Mouse (Mus musculus) liver, embryonic 15.5 days (tissue): ENCODE results near the gene Ulk3. TPM values are rescaled to one million over a fixed set of nuclear protein-coding genes. Genes with fewer than 3 reads are reported as not detected.

ENCODE experiments used
- ATAC-seq: fragments of 200-750 bp; cut with Nextera tagmentation; 2 replicates; pipeline ENCODE4 v1.8.0; 2017; ENCODE audit warnings: moderate number of reproducible peaks, mild to moderate bottlenecking, moderate library complexity; ENCODE audit not compliant: insufficient read depth
- H3K27ac ChIP-seq: fragments of 300-500 bp; sonication (generic); replicated peaks from 2 replicates; pipeline ENCODE4 v1.5.1; 2015; ENCODE audit warnings: mild to moderate bottlenecking, inconsistent platforms
- H3K27me3 ChIP-seq: fragments of 300-500 bp; sonication (generic); 2 replicates; pipeline ENCODE4 v1.6.1; 2015; ENCODE audit warnings: mild to moderate bottlenecking, inconsistent platforms
- H3K36me3 ChIP-seq: fragments of 300-500 bp; sonication (generic); replicated peaks from 2 replicates; pipeline ENCODE4 v1.6.1; 2015; ENCODE audit warnings: moderate library complexity, mild to moderate bottlenecking, inconsistent platforms
- H3K4me1 ChIP-seq: fragments of 300-500 bp; sonication (generic); replicated peaks from 2 replicates; pipeline ENCODE4 v1.6.1; 2015; ENCODE audit warnings: inconsistent platforms
- H3K4me2 ChIP-seq: fragments of 300-500 bp; sonication (generic); 2 replicates; pipeline ENCODE4 v1.6.1; 2015; ENCODE audit warnings: moderate library complexity, mild to moderate bottlenecking, inconsistent platforms
- H3K4me3 ChIP-seq: fragments of 300-500 bp; sonication (generic); replicated peaks from 2 replicates; pipeline ENCODE4 v1.5.1; 2015; ENCODE audit warnings: mild to moderate bottlenecking, inconsistent platforms
- H3K9ac ChIP-seq: fragments of 300-500 bp; sonication (generic); 2 replicates; pipeline ENCODE4 v1.6.1; 2015; ENCODE audit warnings: moderate library complexity, mild to moderate bottlenecking, inconsistent platforms
- H3K9me3 ChIP-seq: fragments of 300-500 bp; sonication (generic); replicated peaks from 2 replicates; pipeline ENCODE4 v1.6.1; 2016; ENCODE audit warnings: inconsistent platforms
- WGBS: fragments of 180-500 bp; shearing (Covaris S2); methylation state at CpG from one replicate; pipeline ENCODE4 v1.1.7; 2015; ENCODE audit warnings: mixed read lengths; ENCODE audit not compliant: insufficient replicate concordance; 5-methylcytosine and 5-hydroxymethylcytosine counted together
- polyA plus RNA-seq: library from polyadenylated mRNA; unstranded; fragments of >200 nt; fragmentation: Nextera tagmentation; extraction: Ambion mirVana; gene quantifications from 2 replicates; pipeline ENCODE4 v1.2.1, GENCODE M21; 2015

Gene Ulk3
- polyA plus RNA-seq, 1 experiment from 2014 or later: 3.5 TPM

- peak overlapping the region; percentile 93 for H3K4me3 ChIP-seq
- WGBS: under 1% methylated on average over 85 of the region's 85 CpGs
- peak overlapping the region; percentile 96 for H3K4me2 ChIP-seq
- peak; percentile 80 for ATAC-seq
- H3K27ac ChIP-seq: peak overlapping the region; percentile 96
- H3K9me3 ChIP-seq: no peaks in the 10 kb centered on the region
- peak overlapping the region; percentile 96 for H3K9ac ChIP-seq
- no peaks in the 10 kb centered on the region for H3K27me3 ChIP-seq
- H3K36me3 ChIP-seq: peaks cover 10% of the 10 kb centered on the region; the same call in 1 of the 2 replicates
- H3K4me1 ChIP-seq: peaks cover 79% of the 10 kb centered on the region
Observed at GRCm38 (mm10) chr9:57644944-57645893, 56.0 kb downstream of the Ulk3 start.

Other genes starting within 250 kb of the Ulk3 start
- 8.9 and 10.5 TPM in 2 replicates for gene Ppcdc, start 149.3 kb upstream of the Ulk3 start, polyA plus RNA-seq
- 7.7 and 8.1 TPM in 2 replicates for gene Scamp5, start 121.4 kb upstream of the Ulk3 start, polyA plus RNA-seq
- 0.39 and 0.64 TPM in 2 replicates for gene Rpp25, start 85.4 kb upstream of the Ulk3 start, polyA plus RNA-seq
- gene Cox5a, start 68.2 kb upstream of the Ulk3 start, polyA plus RNA-seq: 249 and 287 TPM in 2 replicates
- gene Fam219b, start 51.9 kb upstream of the Ulk3 start, polyA plus RNA-seq: 6.1 and 6.5 TPM in 2 replicates
- 11.9 and 12.5 TPM in 2 replicates for gene Mpi, start 36.7 kb upstream of the Ulk3 start, polyA plus RNA-seq
- gene Scamp2, start 28.5 kb upstream of the Ulk3 start, polyA plus RNA-seq: 24.9 and 25.7 TPM in 2 replicates
- not detected in 2 replicates for gene Cplx3, start 16.8 kb downstream of the Ulk3 start, polyA plus RNA-seq
- not detected in 2 replicates for gene Lman1l, start 31.3 kb downstream of the Ulk3 start, polyA plus RNA-seq
- gene Csk, start 64.2 kb downstream of the Ulk3 start, polyA plus RNA-seq: 15.4 and 15.9 TPM in 2 replicates
- 0.14 and 0.15 TPM in 2 replicates for gene Cyp1a2, start 94.3 kb downstream of the Ulk3 start, polyA plus RNA-seq
- gene Cyp1a1, start 98.5 kb downstream of the Ulk3 start, polyA plus RNA-seq: 0.13 and 0.16 TPM in 2 replicates
- gene Edc3, start 119.1 kb downstream of the Ulk3 start, polyA plus RNA-seq: 13.8 and 16.2 TPM in 2 replicates
- 105 and 129 TPM in 2 replicates for gene Clk3, start 176.4 kb downstream of the Ulk3 start, polyA plus RNA-seq
- 10.5 and 11.3 TPM in 2 replicates for gene Arid3b, start 247.3 kb downstream of the Ulk3 start, polyA plus RNA-seq